Mouse (Mus musculus) mature B cell (primary cell): ENCODE results near the gene Gm12355.
"Not testable (repeated sequence)": the region's sequence is repeated elsewhere in the genome, so short reads cannot be mapped to it uniquely, and the experiment has no call there.

Source experiments
- in situ Hi-C: fragments of 300-500 bp; cut with MboI; formaldehyde crosslinking; loops from 2 replicates; pipeline ENCODE4 v1.14.3; 2019

Gene Gm12355

DNA sequence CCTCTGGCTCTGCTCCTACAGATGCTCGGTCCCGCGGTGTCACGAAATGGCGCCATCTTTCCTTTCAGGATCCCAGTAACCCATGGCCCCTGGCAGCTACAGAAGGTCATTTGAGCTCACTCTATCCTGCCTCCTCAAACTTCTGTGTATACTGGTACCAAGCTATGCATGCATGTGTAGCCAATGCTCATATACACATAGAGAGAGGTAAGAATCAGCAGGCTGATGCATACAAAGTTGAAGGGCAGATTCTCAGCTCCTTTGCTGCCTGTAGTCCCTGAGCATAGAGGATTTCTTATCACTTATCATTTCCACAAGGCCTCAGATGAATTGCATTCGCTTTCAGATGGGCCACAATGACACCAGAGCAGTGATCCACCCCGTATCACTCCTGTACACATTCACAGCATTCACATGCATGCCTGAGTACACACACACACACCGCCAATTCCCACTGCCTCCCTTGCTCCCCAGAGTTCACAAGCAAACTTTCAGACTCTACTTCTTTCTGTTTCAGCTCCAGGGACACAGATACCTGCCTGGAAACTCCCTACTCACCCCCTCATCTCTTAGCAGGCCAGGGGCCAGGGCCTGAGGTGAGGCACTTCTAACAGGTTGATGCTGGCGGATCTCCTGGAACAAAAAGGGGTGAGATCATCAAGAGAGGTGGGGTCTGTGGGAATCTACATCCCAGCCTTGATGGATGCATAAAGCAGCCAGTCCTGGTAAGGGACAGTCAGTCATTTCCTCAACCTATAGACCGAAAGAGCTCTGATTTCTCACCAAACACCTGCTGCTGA lies at the start of gene Gm12355, which contains the start of gene Gsdma3:
Gene Gm12355, minus strand, starts transcription at position 51 of the 800 bp plus-strand sequence.
Gene Gsdma3, plus strand, starts transcription at position 750 of the 800 bp plus-strand sequence.
- in situ Hi-C loops = no loop called here

DNA sequence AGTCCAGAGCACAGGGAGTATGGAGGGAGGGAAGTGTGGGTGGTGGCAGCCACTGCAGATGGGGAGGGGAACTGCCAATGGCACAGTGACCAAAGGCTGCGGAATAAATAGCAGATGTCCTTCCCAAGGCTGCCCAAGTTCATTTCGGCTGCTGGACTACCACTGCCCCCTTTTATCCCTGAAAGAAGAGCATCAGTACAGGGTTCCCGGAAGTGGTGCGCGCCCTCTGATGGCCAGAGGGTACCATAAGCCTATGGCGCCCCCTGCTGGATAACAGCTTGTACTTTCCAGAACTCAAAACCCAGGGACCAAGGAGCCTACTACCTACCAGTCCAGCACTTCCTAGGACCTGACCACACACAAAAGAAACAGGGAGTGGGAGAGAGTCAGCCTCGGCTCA lies 47.7 kb upstream of the Gm12355 start:
- in situ Hi-C loops = not testable (repeated sequence)

DNA sequence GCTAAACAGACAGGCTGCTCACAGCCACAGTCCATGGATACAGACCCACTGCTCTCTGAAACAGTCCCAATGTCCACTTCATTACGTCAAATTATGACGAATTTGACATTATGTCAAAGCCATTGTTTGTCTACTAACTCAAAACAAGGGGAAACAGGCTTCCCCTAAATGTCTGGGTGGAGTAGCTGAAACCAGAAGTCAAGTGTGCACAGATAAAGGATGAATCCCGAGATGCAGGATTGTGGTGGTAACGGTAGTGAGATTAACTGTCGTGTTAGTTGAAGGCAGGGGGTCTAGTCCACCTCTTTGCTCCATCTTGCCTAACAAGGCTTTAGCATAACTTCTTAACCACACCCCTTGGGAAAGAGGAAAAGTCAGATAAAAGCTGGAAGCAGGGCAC lies 47.0 kb upstream of the Gm12355 start:
- in situ Hi-C loops = no loop called here

GRCm38 (mm10) chr11:98671857-98672256 lies 46.4 kb upstream of the Gm12355 start:
- in situ Hi-C loops = no loop called here

DNA sequence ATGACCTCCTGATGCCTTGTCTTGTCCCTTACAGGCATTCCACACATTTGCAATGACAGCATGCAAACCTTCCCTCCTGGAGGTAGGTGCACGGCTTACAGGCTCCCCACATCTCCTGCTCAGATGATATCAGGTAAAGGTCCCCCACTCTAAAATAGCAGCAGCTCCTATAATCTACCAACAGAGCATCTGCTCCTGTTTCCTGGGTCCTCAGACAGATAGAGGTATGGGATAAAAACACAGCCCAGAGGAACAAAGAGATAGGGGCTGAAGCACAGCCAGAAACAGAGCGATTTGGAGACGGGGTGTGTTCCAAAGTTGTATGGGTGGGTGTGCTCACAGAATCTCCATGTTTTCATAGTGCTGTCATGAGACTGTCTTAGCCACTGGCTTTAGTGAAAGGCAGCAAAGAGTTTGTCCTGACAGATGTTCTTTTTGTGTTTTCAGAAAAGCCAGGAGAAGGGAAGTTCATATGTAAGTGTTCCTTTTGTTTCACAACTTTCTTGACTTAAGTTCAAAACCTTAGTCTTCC lies 45.9 kb upstream of the Gm12355 start:
- in situ Hi-C loops = no loop called here

DNA sequence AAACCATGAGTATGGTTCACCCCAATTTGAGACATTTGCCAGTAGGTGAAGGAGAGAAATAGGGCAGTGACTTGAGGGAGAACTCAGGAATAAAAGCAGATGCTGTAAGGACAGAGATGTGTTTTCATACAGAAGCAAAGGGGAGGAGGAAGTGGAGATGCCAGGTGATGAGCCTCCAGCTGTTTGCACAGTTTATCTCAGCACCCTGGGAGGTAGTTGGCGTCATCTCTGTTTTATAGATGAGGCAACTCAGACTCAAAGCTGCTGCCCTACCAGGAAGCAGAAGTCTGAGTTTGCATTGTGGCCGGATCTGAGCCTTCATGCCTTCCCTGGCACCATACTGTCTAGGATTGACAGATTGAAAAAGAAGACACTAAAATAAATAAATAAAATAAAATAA lies 43.5 kb upstream of the Gm12355 start:
- in situ Hi-C loops = no loop called here

- in situ Hi-C loops = no loop called here
Observed at GRCm38 (mm10) chr11:98664091-98664490, 38.6 kb upstream of the Gm12355 start, which contains the start of gene Gsdma. TSS of gene Gsdma (plus strand) at chr11:98664351.

DNA sequence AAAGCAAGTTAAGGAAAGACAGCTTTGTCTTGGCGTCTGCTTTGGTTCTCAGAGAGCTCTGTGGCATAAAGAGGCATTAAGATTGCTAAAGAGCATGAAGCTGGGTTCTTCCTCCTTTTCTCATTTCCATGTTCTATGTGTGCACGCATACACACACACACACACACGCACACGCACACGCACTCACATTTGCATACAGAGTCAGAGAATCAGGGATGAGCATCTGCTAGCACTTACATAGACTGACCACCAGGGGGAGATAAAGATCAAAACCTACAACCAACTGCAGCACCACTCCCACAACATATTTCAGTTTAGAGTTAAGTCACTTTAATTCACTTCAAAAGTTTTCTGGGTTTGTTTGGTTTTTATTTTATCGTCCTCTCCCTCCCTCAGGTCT lies 35.1 kb upstream of the Gm12355 start:
- in situ Hi-C loops = no loop called here

- in situ Hi-C loops = not testable (repeated sequence)
Observed at GRCm38 (mm10) chr11:98655076-98655475, 29.6 kb upstream of the Gm12355 start.

DNA sequence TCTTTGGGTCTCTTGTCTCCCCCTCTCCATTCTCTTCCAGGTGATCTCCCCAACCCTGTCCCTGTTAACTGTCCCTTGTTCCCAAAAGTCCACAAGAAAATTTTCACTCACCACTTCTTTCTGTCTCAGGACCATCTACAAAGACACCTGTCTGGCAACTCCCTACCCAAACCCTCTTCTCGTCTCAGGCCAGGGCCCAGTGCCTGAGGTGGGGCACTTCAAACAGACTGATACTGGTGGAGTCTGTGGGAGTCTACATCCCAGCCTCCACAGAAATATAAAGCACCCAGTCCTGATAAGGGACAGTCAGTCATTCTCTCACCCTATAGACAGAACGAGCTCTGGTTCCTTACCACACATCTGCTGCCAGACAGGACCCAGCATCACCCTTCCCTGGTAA lies 21.0 kb upstream of the Gm12355 start, which contains the start of gene Gsdma2:
Gene Gsdma2, plus strand, starts transcription at position 301 of the 400 bp plus-strand sequence.
- in situ Hi-C loops = no loop called here

GRCm38 (mm10) chr11:98645946-98646345 lies 20.5 kb upstream of the Gm12355 start:
- in situ Hi-C loops = no loop called here

DNA sequence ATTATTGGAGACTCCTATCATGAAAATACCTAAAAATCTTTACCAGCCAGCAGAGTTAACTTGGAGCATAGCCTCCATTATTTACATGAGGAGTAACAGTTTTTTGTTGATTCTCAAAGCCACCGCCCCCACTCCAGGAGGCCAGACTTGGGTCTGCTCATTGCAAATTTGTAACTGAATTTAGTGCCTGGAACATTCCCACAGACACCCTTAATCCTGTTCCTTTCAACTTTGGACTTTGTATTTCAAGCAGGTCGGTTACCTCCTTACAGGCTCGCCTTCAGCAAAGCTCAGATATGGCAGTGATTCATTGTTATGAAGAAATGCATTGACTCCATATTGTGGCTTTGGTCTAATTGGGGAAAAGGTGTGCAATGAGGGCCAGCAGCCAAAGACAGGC lies 19.3 kb upstream of the Gm12355 start:
- in situ Hi-C loops = no loop called here

DNA sequence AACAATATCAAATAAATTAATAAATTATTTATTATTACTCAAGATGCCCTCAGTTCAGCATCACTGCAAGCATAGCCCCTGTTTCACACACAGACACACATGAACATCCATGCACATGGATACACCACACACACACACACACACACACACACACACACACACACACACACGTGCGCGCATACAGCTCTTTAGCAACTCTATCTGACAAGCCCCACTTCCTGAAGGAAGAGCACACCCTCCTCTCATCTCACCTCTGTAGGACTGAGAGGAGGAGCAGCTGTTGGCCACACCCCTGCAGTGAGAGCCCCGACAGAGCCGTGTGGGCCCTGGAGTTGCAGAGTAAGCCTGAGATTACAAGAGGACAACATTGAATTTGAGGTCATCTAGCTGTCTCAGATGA lies 14.6 kb upstream of the Gm12355 start:
- in situ Hi-C loops = no loop called here

DNA sequence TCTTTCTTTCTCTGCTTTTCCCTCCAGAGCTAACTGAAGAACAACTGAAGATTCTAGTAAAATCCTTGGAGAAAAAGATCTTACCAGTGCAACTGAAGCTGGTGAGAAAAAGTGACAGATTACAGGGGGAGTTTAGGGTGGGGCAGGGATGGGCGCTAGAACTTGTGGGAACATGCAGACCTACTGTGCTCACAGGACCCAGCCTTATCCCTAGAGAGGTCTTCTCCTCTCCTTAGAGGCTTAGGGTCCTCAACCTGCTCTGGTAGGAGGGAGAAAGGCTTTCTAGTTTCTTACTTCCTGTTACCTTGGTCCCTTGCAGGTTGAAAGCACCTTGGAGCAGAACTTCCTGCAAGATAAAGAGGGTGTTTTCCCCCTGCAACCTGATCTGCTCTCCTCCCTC lies 12.0 kb upstream of the Gm12355 start:
- in situ Hi-C loops = no loop called here

DNA sequence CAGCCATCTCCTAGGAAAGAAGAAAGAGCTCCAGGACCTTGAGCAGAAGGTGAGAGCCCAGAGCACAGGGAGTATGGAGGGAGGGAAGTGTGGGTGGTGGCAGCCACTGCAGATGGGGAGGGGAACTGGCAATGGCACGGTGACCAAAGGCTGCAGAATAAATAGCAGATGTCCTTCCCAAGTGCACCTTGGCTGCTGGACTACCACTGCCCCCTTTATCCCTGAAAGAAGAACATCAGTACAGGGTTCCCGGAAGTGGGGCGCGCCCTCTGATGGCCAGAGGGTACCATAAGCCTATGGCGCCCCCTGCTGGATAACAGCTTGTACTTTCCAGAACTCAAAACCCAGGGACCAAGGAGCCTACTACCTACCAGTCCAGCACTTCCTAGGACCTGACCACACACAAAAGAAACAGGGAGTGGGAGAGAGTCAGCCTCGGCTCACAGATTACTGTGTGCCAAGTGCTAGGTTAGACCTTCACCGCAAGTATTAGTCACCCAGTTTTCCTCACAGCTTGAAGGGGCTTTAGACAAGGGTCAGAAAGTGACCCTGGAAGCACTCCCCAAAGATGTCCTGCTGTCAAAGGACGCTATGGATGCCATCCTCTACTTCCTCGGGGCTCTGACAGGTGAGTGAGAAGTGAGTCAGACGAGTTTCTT lies 10.0 kb upstream of the Gm12355 start:
- in situ Hi-C loops = not testable (repeated sequence)

- in situ Hi-C loops = no loop called here
Observed at GRCm38 (mm10) chr11:98630646-98631045, 5.2 kb upstream of the Gm12355 start.

DNA sequence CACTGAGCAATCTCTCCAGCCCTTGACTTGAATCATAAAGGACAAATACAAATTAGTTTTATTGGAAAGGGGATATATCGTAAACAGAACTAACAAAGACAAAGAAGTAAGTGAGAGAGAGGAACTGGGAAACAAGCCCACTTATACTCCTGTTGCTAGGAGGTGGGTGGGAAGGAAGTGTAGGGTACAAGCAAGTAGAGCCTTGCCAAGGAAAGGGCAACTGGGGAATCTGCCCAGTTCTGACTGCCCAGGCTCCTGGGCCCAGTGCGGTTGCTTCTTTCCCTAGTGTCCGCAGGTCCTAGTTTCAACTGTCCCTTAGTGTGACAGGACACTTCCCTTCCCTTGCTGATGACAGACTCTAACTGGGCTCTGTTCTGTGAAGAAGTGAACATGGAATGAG lies 3.2 kb upstream of the Gm12355 start:
- in situ Hi-C loops = no loop called here

GRCm38 (mm10) chr11:98624381-98624780 lies 1.1 kb downstream of the Gm12355 start:
- in situ Hi-C loops = not testable (repeated sequence)

DNA sequence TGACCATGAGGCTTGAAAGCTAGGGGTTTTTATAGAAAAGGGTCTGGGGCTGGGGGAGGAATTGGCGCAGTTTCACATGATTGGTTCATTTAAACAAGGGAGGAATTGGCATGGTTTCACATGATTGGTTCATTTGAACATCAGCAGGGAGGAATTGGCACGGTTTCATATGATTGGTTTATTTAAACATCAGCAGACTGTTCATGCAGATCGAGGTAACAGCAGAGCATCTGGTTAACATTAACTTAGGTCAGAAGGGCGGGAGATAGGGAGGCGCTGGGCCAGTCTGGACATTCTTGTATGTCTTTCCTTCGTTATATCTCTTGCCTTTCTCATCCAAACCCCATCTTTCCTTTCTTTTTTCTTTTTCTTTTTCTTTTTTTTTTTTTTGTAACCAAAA lies 1.5 kb downstream of the Gm12355 start:
- in situ Hi-C loops = not testable (repeated sequence)

GRCm38 (mm10) chr11:98620791-98621190 lies 4.7 kb downstream of the Gm12355 start:
- in situ Hi-C loops = no loop called here

DNA sequence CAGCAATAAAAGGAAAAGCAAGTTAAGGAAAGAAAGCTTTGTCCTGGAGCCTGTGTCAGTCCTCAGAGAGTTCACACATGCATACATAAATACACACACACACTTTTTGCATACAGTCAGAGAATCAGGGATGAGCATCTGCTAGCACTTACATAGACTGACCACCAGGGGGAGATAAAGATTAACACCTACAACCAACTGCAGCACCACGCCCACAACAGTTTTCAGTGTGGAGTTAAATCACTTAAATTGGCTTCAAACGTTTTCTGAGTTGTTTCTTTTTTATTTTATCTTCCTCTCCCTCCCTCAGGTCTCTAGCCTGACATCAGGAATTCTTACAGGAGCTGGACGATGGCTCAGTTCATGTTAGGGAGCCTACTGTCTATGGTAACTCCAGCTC lies 18.7 kb downstream of the Gm12355 start:
- in situ Hi-C loops = no loop called here

GRCm38 (mm10) chr11:98604911-98605310 lies 20.6 kb downstream of the Gm12355 start:
- in situ Hi-C loops = not testable (repeated sequence)

GRCm38 (mm10) chr11:98603953-98604352 lies 21.5 kb downstream of the Gm12355 start:
- in situ Hi-C loops = no loop called here
